Mouse (Mus musculus): Measurements from ENCODE around the gene Plce1. TPM values are rescaled to one million over a fixed set of nuclear protein-coding genes. Genes with fewer than 3 reads are reported as not detected.

Gene Plce1
- polyA plus RNA-seq, 1 experiment from 2014 or later: 11.2 TPM

DNA sequence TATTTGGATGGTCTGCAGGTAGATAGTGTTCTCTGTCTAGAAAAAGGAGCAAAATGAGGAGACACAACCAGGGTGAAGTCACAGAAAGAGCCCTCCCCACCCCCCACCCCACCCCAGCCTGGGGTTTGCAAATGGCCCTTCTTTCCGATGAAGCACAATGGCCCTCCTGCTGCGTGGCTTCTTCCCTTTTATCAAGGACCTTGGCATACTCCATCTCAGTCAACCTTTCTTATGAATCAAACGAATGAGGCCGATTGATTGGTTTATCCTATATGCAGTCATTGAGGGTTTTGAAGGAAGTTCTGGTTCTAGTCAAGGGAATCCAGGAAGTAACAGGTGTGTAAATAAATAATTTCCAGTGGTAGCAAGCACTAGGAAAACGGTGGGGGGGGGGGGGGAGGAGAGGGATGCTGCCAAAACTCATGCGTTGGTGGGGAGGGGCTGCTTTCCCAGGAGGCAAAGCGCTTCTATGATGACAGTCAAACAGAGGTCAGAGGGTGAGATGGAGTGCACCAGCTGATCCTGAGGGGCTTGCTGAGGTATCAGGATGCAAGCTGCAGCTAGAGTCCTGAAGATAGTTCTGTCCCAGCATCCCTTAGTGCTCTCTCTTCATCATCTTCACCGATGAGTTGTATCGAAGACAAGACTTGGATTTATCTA, 27.2 kb downstream of the Plce1 start:
- H3K4me1 ChIP-seq (ENCODE audit: control insufficient read depth, insufficient read depth, low read length): 0 out of 2 replicates have a peak, but pooled peaks cover 3% of the 10 kb centered on the region
- H3K27me3 ChIP-seq (ENCODE audit: control insufficient read depth, insufficient read depth, low read length): no peaks in the 10 kb centered on the region
- H3K4me3 ChIP-seq (ENCODE audit: low read depth, low read length): no peak overlapping the region
- no peaks in the 10 kb centered on the region for H3K36me3 ChIP-seq (ENCODE audit: control insufficient read depth, insufficient read depth, low read length)
- H3K9ac ChIP-seq (ENCODE audit: low read length): no peak overlapping the region
- 64% methylated on average over 9 of the region's 9 CpGs for WGBS
- no peaks in the 10 kb centered on the region for H3K9me3 ChIP-seq (ENCODE audit: control insufficient read depth, low read length)
- no peak for DNase-seq (ENCODE audit: low spot score)
- H3K4me2 ChIP-seq (ENCODE audit: low read depth): no peak overlapping the region
- no peak overlapping the region for H3K27ac ChIP-seq (ENCODE audit: low read depth, low read length)
- no peak for ATAC-seq (ENCODE audit: insufficient read depth, low FRiP score, low TSS enrichment)

DNA sequence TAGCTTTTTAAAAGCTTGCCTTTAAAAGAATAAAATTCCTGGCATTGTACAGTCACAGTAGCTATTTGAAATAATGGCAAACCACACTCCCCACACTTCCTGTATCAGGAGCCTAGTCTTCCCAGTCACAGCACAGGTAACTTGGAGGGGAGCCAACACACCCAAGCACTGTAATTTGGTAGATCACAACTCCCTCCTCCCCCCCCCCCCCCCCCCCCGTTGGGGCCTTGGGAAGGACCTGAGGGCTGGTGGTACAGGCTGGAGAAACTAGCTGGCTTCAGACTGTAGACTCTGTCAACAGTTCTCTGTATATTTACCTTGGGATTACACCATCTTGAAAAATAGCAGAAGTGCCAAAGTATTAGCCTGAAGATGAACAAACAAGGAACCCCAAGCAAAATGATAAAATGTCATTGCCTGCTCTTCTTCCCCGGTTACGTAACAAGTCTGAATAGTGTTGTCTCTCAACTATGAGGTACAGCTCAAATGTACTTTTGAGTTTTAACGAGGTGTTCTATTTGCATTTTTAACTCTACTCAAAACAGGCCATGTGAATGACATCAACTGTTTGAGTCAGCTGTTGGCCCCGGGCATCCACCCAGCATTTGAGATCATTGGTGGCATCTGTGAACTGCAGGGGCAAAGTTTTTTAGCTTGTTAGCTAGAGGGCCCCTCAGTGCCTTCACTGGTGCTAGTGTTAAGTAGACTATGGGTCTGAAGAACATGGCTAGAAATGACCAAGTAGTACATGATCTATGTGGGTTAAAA, 33.7 kb downstream of the Plce1 start:
- no peak overlapping the region for H3K27ac ChIP-seq (ENCODE audit: low read depth, low read length)
- no peaks in the 10 kb centered on the region for H3K4me1 ChIP-seq (ENCODE audit: control insufficient read depth, insufficient read depth, low read length)
- 82% methylated on average over 5 of the region's 5 CpGs for WGBS
- H3K9me3 ChIP-seq (ENCODE audit: control insufficient read depth, low read length): no peaks in the 10 kb centered on the region
- no peak overlapping the region for H3K9ac ChIP-seq (ENCODE audit: low read length)
- H3K4me3 ChIP-seq (ENCODE audit: low read depth, low read length): no peak overlapping the region
- ATAC-seq (ENCODE audit: insufficient read depth, low FRiP score, low TSS enrichment) (no peak), DNase-seq (ENCODE audit: low spot score) (no peak)
- no peaks in the 10 kb centered on the region for H3K36me3 ChIP-seq (ENCODE audit: control insufficient read depth, insufficient read depth, low read length)
- no peak overlapping the region for H3K4me2 ChIP-seq (ENCODE audit: low read depth)
- no peaks in the 10 kb centered on the region for H3K27me3 ChIP-seq (ENCODE audit: control insufficient read depth, insufficient read depth, low read length)

DNA sequence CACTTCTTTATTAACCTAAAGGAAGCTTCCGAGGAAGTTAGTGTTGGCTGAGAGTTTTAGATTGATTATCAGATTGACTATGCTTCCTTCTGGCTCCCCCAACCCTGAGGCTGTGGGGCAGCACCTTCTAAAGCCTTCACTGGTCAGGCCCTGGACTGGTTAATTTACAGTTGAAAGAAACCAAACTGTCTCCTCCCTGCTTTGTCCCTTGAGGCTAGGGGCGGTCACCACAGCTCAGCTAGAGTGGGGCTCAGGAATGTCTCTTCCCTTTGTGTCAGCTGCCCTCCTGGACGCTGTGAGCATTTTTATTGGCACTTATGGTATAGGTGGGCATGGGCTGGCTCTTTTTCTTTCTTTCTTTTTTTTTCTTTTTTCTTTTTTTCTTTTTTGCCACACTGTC, 45.9 kb downstream of the Plce1 start:
- H3K9me3 ChIP-seq (ENCODE audit: control insufficient read depth, low read length): no peaks in the 10 kb centered on the region
- no peak overlapping the region for H3K9ac ChIP-seq (ENCODE audit: low read length)
- H3K36me3 ChIP-seq (ENCODE audit: control insufficient read depth, insufficient read depth, low read length): peaks cover 6% of the 10 kb centered on the region; the same call in 1 of the 2 replicates
- no peaks in the 10 kb centered on the region for H3K27me3 ChIP-seq (ENCODE audit: control insufficient read depth, insufficient read depth, low read length)
- H3K27ac ChIP-seq (ENCODE audit: low read depth, low read length): no peak overlapping the region
- ATAC-seq (ENCODE audit: insufficient read depth, low FRiP score, low TSS enrichment): no peak
- H3K4me2 ChIP-seq (ENCODE audit: low read depth): no peak overlapping the region
- DNase-seq (ENCODE audit: low spot score): no peak
- H3K4me3 ChIP-seq (ENCODE audit: low read depth, low read length): no peak overlapping the region
- 0 out of 2 replicates have a peak, but pooled peaks cover 2% of the 10 kb centered on the region for H3K4me1 ChIP-seq (ENCODE audit: control insufficient read depth, insufficient read depth, low read length)
- 8% methylated on average over 3 of the region's 3 CpGs for WGBS

DNA sequence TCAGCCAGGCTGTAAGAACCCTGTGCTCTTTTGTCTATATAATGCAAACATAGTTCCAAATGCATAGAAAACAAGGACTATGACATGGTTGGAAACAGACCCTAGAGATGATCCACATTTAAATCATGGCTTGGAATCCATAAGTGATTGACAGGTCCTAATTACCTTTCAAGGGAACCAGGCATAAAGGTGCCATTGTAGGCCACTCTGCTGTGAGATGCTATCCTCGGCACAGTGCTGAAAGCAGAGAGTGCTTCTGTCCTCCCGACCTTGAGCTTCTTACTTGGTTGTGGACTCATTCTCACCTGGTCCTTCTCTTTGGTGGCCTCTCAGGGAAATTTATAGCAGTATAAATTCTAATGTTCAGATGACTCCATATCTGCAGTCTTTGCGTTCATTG, 46.6 kb downstream of the Plce1 start:
- ATAC-seq (ENCODE audit: insufficient read depth, low FRiP score, low TSS enrichment) (no peak), DNase-seq (ENCODE audit: low spot score) (no peak)
- 61% methylated on average over 3 of the region's 3 CpGs for WGBS
- H3K4me1 ChIP-seq (ENCODE audit: control insufficient read depth, insufficient read depth, low read length): 0 out of 2 replicates have a peak, but pooled peaks cover 2% of the 10 kb centered on the region
- no peak overlapping the region for H3K4me2 ChIP-seq (ENCODE audit: low read depth)
- H3K9me3 ChIP-seq (ENCODE audit: control insufficient read depth, low read length): no peaks in the 10 kb centered on the region
- no peaks in the 10 kb centered on the region for H3K27me3 ChIP-seq (ENCODE audit: control insufficient read depth, insufficient read depth, low read length)
- no peak overlapping the region for H3K27ac ChIP-seq (ENCODE audit: low read depth, low read length)
- no peak overlapping the region for H3K9ac ChIP-seq (ENCODE audit: low read length)
- H3K36me3 ChIP-seq (ENCODE audit: control insufficient read depth, insufficient read depth, low read length): peaks cover 6% of the 10 kb centered on the region; the same call in 1 of the 2 replicates
- no peak overlapping the region for H3K4me3 ChIP-seq (ENCODE audit: low read depth, low read length)

DNA sequence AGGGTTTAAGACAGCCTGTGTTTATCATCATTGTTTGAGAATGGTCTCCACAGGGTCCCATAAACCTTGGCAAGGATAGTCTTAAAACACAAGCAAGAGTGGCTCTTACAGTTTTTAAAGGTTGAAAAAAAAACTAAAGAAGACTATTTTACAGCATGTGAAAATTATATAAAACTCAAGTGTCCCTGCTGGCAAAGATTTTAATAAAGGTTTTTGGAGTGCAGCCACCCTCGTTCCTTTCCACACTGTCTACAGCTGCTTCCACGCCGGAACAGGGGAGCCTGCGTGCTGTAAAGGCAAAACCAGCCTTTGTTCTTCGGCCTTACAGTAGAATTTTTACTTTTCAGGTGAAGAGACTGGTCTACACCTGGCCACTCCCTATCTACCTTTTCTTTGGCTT, 52.3 kb downstream of the Plce1 start:
- H3K36me3 ChIP-seq (ENCODE audit: control insufficient read depth, insufficient read depth, low read length): no peaks in the 10 kb centered on the region
- H3K27me3 ChIP-seq (ENCODE audit: control insufficient read depth, insufficient read depth, low read length): no peaks in the 10 kb centered on the region
- no peak overlapping the region for H3K9ac ChIP-seq (ENCODE audit: low read length)
- 95% methylated on average over 5 of the region's 5 CpGs for WGBS
- no peak for ATAC-seq (ENCODE audit: insufficient read depth, low FRiP score, low TSS enrichment)
- no peak overlapping the region for H3K27ac ChIP-seq (ENCODE audit: low read depth, low read length)
- H3K4me2 ChIP-seq (ENCODE audit: low read depth): no peak overlapping the region
- H3K4me3 ChIP-seq (ENCODE audit: low read depth, low read length): no peak overlapping the region
- no peak for DNase-seq (ENCODE audit: low spot score)
- H3K4me1 ChIP-seq (ENCODE audit: control insufficient read depth, insufficient read depth, low read length): no peaks in the 10 kb centered on the region
- no peaks in the 10 kb centered on the region for H3K9me3 ChIP-seq (ENCODE audit: control insufficient read depth, low read length)

DNA sequence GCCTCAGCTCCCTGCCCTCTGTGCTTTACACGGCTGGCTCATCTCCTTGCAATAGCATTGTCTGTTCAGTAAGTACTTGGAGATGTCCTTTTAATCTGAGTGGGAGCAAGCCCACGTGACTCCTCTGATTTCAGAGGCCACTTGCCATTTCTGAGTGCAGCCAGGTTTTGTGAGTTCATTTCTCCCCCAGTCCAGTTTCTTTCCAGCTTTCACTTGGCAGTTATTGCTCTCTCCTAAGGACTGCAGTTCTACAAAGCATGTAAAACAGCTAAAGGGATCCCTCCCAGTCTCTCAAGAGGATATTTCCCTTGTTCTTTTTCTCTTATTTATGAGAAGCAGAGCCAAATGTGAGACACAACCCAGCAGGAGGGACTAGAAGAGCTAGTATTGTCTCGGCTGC, 58.4 kb downstream of the Plce1 start:
- no peaks in the 10 kb centered on the region for H3K4me1 ChIP-seq (ENCODE audit: control insufficient read depth, insufficient read depth, low read length)
- WGBS: 53% methylated on average over 3 of the region's 3 CpGs
- no peak overlapping the region for H3K27ac ChIP-seq (ENCODE audit: low read depth, low read length)
- H3K4me3 ChIP-seq (ENCODE audit: low read depth, low read length): no peak overlapping the region
- ATAC-seq (ENCODE audit: insufficient read depth, low FRiP score, low TSS enrichment) (no peak), DNase-seq (ENCODE audit: low spot score) (no peak)
- no peak overlapping the region for H3K9ac ChIP-seq (ENCODE audit: low read length)
- no peaks in the 10 kb centered on the region for H3K27me3 ChIP-seq (ENCODE audit: control insufficient read depth, insufficient read depth, low read length)
- no peak overlapping the region for H3K4me2 ChIP-seq (ENCODE audit: low read depth)
- H3K9me3 ChIP-seq (ENCODE audit: control insufficient read depth, low read length): no peaks in the 10 kb centered on the region
- H3K36me3 ChIP-seq (ENCODE audit: control insufficient read depth, insufficient read depth, low read length): no peaks in the 10 kb centered on the region

DNA sequence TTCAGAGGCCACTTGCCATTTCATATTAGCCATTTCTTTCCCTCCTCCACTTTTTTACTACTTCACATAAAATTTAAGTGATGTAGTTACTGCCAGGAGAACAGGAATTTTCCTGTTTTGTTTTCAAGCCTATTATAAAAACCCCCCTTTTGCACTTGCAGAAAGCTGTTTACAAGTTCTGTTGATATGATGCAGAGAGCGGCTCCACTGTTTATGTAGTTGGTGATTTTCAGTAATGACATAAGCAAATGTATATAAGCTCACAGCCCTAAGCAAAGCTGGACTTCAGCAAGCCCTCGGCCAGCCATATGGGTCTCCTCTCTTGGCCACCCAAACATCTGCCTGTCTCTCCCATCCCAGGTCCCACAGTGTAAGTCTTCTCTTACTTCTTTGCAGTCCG, 59.6 kb downstream of the Plce1 start:
- H3K4me1 ChIP-seq (ENCODE audit: control insufficient read depth, insufficient read depth, low read length): no peaks in the 10 kb centered on the region
- H3K36me3 ChIP-seq (ENCODE audit: control insufficient read depth, insufficient read depth, low read length): no peaks in the 10 kb centered on the region
- WGBS: 78% methylated on average over 3 of the region's 3 CpGs
- H3K27me3 ChIP-seq (ENCODE audit: control insufficient read depth, insufficient read depth, low read length): no peaks in the 10 kb centered on the region
- no peak overlapping the region for H3K4me3 ChIP-seq (ENCODE audit: low read depth, low read length)
- no peak overlapping the region for H3K27ac ChIP-seq (ENCODE audit: low read depth, low read length)
- ATAC-seq (ENCODE audit: insufficient read depth, low FRiP score, low TSS enrichment) (no peak), DNase-seq (ENCODE audit: low spot score) (no peak)
- no peaks in the 10 kb centered on the region for H3K9me3 ChIP-seq (ENCODE audit: control insufficient read depth, low read length)
- H3K9ac ChIP-seq (ENCODE audit: low read length): no peak overlapping the region
- no peak overlapping the region for H3K4me2 ChIP-seq (ENCODE audit: low read depth)

DNA sequence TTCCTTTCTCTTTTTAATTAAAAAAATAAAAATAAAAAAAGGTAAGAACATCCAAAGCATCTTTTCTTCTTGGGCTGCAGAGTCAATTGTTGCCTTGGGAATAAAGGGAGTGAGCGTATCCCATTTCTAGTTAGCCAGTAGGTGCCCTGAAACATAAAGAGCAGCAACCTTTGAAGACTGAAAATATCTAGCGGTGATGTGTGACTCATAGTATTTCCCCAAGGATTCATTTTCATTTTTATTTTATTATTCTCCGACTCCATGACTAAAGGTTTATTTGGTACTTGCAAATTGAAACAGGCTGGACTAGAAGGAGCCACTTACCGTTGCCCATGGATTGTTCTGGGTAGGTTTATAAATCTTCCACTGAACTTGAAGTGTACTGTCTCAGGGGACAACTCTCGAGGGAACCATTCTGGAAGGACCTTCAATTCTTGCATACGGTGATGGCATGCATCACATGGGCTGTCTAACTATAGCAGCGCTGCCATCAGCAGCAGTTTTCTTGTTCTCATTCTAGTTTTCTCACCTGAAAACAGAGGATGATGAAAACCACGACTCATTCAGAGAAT, 68.7 kb downstream of the Plce1 start:
- Histone ChIP-seq H3K4me1 (ENCODE audit: control insufficient read depth, insufficient read depth, low read length) (no peaks in the 10 kb centered on the region), H3K9me3 (ENCODE audit: control insufficient read depth, low read length) (no peaks in the 10 kb centered on the region), H3K4me3 (ENCODE audit: low read depth, low read length) (no peak overlapping the region), H3K4me2 (ENCODE audit: low read depth) (no peak overlapping the region), H3K36me3 (ENCODE audit: control insufficient read depth, insufficient read depth, low read length) (no peaks in the 10 kb centered on the region), H3K9ac (ENCODE audit: low read length) (no peak overlapping the region), H3K27me3 (ENCODE audit: control insufficient read depth, insufficient read depth, low read length) (no peaks in the 10 kb centered on the region), H3K27ac (ENCODE audit: low read depth, low read length) (no peak overlapping the region)
- ATAC-seq (ENCODE audit: insufficient read depth, low FRiP score, low TSS enrichment) (no peak), DNase-seq (ENCODE audit: low spot score) (no peak)
- WGBS: 80% methylated on average over 8 of the region's 8 CpGs

DNA sequence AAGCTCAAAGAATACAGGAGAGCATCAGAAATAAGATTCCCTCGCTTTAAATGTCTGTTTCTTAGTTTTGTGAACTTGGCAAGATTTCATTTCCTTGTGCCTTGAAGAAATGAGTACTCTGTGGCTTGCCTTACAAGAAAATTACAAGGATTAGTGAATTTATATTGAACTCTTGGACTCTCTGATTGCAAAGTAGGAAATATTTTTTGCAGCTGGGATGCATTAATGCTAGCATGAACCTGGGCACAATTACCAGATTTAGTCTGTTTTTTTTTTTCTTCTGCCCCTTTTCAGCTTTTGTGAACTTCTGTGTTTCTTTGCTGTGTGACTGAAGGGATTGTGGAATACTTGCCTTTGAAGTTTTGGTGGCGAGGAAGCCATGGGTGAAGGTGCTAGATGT, 72.6 kb downstream of the Plce1 start:
- no peak overlapping the region for H3K4me3 ChIP-seq (ENCODE audit: low read depth, low read length)
- WGBS: 89% methylated on average over 2 of the region's 2 CpGs
- H3K4me1 ChIP-seq (ENCODE audit: control insufficient read depth, insufficient read depth, low read length): no peaks in the 10 kb centered on the region
- ATAC-seq (ENCODE audit: insufficient read depth, low FRiP score, low TSS enrichment) (no peak), DNase-seq (ENCODE audit: low spot score) (no peak)
- H3K27me3 ChIP-seq (ENCODE audit: control insufficient read depth, insufficient read depth, low read length): no peaks in the 10 kb centered on the region
- no peak overlapping the region for H3K9ac ChIP-seq (ENCODE audit: low read length)
- no peaks in the 10 kb centered on the region for H3K9me3 ChIP-seq (ENCODE audit: control insufficient read depth, low read length)
- no peaks in the 10 kb centered on the region for H3K36me3 ChIP-seq (ENCODE audit: control insufficient read depth, insufficient read depth, low read length)
- no peak overlapping the region for H3K27ac ChIP-seq (ENCODE audit: low read depth, low read length)
- no peak overlapping the region for H3K4me2 ChIP-seq (ENCODE audit: low read depth)

Measured in neural tube, embryonic 11.5 days (tissue).